Mouse (Mus musculus) liver, embryonic 14.5 days (tissue): ENCODE data around the gene Itga1.

Experiments used
- CTCF ChIP-seq: IDR thresholded peaks from 2 replicates; pipeline ENCODE4 v1.5.1; 2016; ENCODE audit warnings: antibody characterized with exemption, low read depth, control low read depth
- EP300 ChIP-seq: IDR thresholded peaks from 2 replicates; pipeline ENCODE4 v1.6.1; 2016; ENCODE audit warnings: antibody characterized with exemption, low read depth

DNA sequence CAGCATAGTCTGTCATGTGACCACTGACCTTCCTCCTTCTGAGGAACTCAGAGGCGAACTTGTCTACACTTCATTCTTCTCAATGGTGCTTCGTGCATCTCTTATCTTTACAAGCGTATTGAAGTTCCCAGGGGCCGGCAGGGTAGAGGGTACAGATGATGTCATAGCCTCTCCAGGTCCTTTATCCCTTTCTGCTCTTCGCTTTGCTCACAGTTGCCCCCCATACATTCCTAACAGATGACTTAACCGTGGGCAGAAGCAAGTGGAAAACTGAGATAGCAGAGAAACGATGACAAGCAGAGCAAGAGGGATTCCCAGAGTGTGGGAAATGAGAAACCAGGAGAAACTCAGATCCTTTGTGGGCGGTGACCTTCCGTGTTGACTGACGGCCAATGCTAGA lies 80.4 kb downstream of the Itga1 start:
- TF ChIP-seq CTCF (no peak), EP300 (no peak)
